Mouse (Mus musculus) adrenal gland, adult 8-10 months (tissue): Measurements from ENCODE around the gene Olfr1434. TPM values are rescaled to one million over a fixed set of nuclear protein-coding genes. Genes with fewer than 3 reads are reported as not detected.
"Not testable (repeated sequence)": the region's sequence is repeated elsewhere in the genome, so short reads cannot be mapped to it uniquely, and the experiment has no call there.

Source experiments
- DNase-seq: peaks from one replicate; pipeline ENCODE4 v3.0.0; 2022
- total RNA-seq, 4 experiments: library from RNA; stranded (reverse); gene quantifications; 2 replicates each; pipeline ENCODE4 v1.2.4; 2022

Olfr1434 gene
- not detected for total RNA-seq

- DNase-seq = no peak
Observed at GRCm38 (mm10) chr19:12279554-12279953, at the start of gene Olfr1434. TSS of gene Olfr1434 (plus strand) at chr19:12279854.

- DNase-seq = not testable (repeated sequence)
Observed at GRCm38 (mm10) chr19:12232496-12232895, 47.2 kb upstream of the Olfr1434 start, which contains the start of gene Olfr1432. TSS of gene Olfr1432 (minus strand) at chr19:12232596.

GRCm38 (mm10) chr19:12241559-12241958 is 38.1 kb upstream of the Olfr1434 start, which contains the start of gene Olfr262:
TSS of gene Olfr262 (minus strand) at chr19:12241659.
- DNase-seq = no peak

GRCm38 (mm10) chr19:12260732-12261131 is 18.9 kb upstream of the Olfr1434 start, which contains the start of gene Olfr235:
TSS of gene Olfr235 (plus strand) at chr19:12261032.
- no peak for DNase-seq

GRCm38 (mm10) chr19:12292979-12293378 is 13.3 kb downstream of the Olfr1434 start:
- DNase-seq = no peak

- not testable (repeated sequence) for DNase-seq
Observed at GRCm38 (mm10) chr19:12299030-12299429, 19.4 kb downstream of the Olfr1434 start, which contains the start of gene Olfr1436. TSS of gene Olfr1436 (minus strand) at chr19:12299130.

- DNase-seq = no peak
Observed at GRCm38 (mm10) chr19:12325001-12325400, 45.3 kb downstream of the Olfr1434 start, which contains the start of gene Olfr1437. TSS of gene Olfr1437 (minus strand) at chr19:12325101.

Other genes with a start within 250 kb of the Olfr1434 start
- not detected for gene Olfr1423, start 238.5 kb upstream of the Olfr1434 start, total RNA-seq
- not detected for gene Olfr1424, start 217.2 kb upstream of the Olfr1434 start, total RNA-seq
- not detected for gene Olfr1425, start 202.1 kb upstream of the Olfr1434 start, total RNA-seq
- gene Olfr1426, start 187.8 kb upstream of the Olfr1434 start, total RNA-seq = not detected
- not detected for gene Olfr1427, start 176.5 kb upstream of the Olfr1434 start, total RNA-seq
- gene Olfr1428, start 164.0 kb upstream of the Olfr1434 start, total RNA-seq = not detected
- gene Olfr76, start 156.7 kb upstream of the Olfr1434 start, total RNA-seq = not detected
- gene Olfr1555-ps1, start 109.7 kb upstream of the Olfr1434 start, total RNA-seq = not detected
- gene Olfr1431, start 79.2 kb upstream of the Olfr1434 start, total RNA-seq = not detected
- not detected for gene Olfr1432, start 47.3 kb upstream of the Olfr1434 start, total RNA-seq
- gene Olfr262, start 38.2 kb upstream of the Olfr1434 start, total RNA-seq = not detected
- not detected for gene Olfr235, start 18.8 kb upstream of the Olfr1434 start, total RNA-seq
- gene Olfr1436, start 19.3 kb downstream of the Olfr1434 start, total RNA-seq = not detected
- not detected for gene Olfr1437, start 45.2 kb downstream of the Olfr1434 start, total RNA-seq
- gene Olfr1438-ps1, start 56.1 kb downstream of the Olfr1434 start, total RNA-seq = not detected
- gene Olfr1440, start 107.4 kb downstream of the Olfr1434 start, total RNA-seq = not detected
- not detected for gene Olfr1441, start 137.6 kb downstream of the Olfr1434 start, total RNA-seq
- gene Pfpl, start 148.1 kb downstream of the Olfr1434 start, total RNA-seq = not detected
- 10 to 100 TPM; 29.9 to 72.1 (median 53.2) TPM for gene Mpeg1, start 180.9 kb downstream of the Olfr1434 start, total RNA-seq
- 10 to 100 TPM; 12.6 to 26.3 (median 19.7) TPM for gene Dtx4, start 221.6 kb downstream of the Olfr1434 start, total RNA-seq